Mouse (Mus musculus): Measurements from ENCODE around the gene Slmap. TPM values are rescaled to one million over a fixed set of nuclear protein-coding genes. Genes with fewer than 3 reads are reported as not detected.
"Not testable (repeated sequence)": the region's sequence is repeated elsewhere in the genome, so short reads cannot be mapped to it uniquely, and the experiment has no call there.

The Slmap gene
- polyA plus RNA-seq, 1 experiment from 2014 or later = 19.6 TPM

DNA sequence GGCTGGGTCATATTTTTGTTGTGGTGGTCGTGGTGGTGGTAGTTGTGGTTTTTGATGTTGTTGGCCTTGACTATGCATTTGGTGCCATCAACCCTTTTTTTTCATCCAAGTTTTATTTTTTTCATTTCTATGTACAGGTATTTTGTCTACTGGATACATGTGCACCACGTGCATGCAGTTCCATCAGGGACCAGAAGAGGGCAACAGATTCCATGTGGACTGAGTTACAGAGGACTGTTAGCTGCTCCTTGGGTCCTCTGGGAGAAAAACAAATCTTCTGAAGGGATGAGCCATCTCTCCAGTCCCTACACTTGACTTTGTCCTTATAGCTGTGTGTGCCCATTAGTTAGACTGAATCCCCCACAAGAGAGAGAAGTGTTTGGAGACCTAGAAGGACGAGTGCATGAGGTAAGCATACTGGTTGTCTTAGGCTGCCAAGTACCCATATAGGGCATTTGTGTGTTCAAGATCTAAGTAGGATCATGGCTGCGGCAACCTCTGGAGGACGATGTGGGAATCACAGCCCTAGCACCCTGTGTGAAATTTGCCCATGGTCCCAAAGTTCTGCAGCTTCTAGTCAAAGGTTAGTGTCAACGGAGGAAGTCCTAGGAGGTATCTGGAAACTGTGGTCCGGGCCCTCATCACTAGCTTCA is 136.1 kb downstream of the Slmap start:
- DNase-seq (ENCODE audit: low spot score) = no peak

DNA sequence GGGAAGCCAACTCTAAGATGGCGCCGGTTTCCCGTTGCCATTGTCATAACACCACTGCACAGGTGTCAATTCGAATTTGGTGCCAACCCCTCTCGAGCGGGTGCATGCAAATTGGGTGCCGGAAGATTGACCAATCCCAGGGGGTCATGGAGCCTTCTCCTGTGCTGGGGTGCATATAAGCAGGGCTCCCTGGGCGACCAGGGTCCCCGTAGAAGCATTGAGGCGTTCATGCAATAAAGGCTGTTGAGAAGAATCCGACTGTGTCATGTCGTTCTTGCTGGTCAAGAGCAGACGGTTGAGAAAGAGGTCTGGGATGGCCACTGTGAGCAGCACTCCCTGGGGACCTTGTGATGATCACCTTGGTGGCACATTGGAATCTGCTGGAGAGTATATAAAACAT is 142.9 kb downstream of the Slmap start:
- DNase-seq (ENCODE audit: low spot score) = no peak

GRCm38 (mm10) chr14:26388961-26389360 is 145.8 kb downstream of the Slmap start:
- DNase-seq (ENCODE audit: low spot score) = not testable (repeated sequence)

- DNase-seq (ENCODE audit: low spot score) = not testable (repeated sequence)
These were observed 147.7 kb downstream of the Slmap start for GRCm38 (mm10) chr14:26386999-26387398.

DNA sequence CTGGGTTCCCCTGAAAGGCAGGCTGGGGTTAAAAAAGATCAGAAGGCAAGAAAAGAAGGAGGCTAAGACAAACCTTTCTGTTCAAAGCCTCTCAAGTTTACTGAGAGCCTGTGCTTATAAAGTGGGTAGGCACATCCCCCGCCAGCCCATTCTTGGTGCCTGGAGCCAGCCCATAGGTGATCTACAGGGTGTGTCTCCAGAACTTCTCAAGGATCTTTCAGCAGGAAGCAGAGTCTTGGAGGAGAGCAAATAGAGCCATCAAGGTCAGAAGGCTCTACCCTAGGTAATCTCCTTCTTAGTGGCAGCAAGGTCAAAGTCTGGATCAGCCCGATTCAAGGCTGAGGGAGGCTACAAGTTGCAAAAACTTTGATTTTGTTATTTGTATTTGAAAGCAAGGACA is 149.1 kb downstream of the Slmap start:
- DNase-seq (ENCODE audit: low spot score) = not testable (repeated sequence)

GRCm38 (mm10) chr14:26379071-26379470 is 155.7 kb downstream of the Slmap start:
- DNase-seq (ENCODE audit: low spot score) = no peak

DNA sequence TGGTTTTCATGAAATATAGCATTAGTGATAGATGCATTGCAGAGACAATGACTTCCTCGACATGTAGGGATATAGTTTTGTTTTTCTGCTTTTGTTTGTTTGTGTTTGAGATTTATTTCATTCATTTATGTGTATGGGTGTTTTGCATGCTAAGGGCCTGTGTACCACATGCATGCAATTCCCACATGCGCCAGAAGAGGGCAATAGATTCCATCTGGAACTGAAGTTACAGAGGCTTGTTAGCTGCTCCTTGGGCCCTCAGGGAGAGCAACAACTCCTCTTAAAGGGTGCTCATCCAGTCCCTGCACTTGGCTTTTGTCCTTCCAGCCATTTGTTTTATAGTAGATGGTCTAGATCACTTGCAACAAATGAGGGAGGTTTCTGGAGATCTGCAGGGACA is 158.1 kb downstream of the Slmap start:
- DNase-seq (ENCODE audit: low spot score) = peak; percentile 69

Other genes starting within 250 kb of the Slmap start
- 30.7 and 41.4 TPM in 2 replicates for gene Dennd6a, start 38.9 kb upstream of the Slmap start, polyA plus RNA-seq (2015; fragmentation: Nextera tagmentation; extraction: Ambion mirVana)
- gene Arf4, start 103.1 kb upstream of the Slmap start, polyA plus RNA-seq (2015; fragmentation: Nextera tagmentation; extraction: Ambion mirVana) = 257 and 289 TPM in 2 replicates
- 14.3 and 15.9 TPM in 2 replicates for gene Pde12, start 135.0 kb upstream of the Slmap start, polyA plus RNA-seq (2015; fragmentation: Nextera tagmentation; extraction: Ambion mirVana)
- gene Dnah12, start 158.3 kb upstream of the Slmap start, polyA plus RNA-seq (2015; fragmentation: Nextera tagmentation; extraction: Ambion mirVana) = 0.06 and 0.16 TPM in 2 replicates